ENCODE assay signal across 8 mouse cellular contexts in the genomic region with DNA sequence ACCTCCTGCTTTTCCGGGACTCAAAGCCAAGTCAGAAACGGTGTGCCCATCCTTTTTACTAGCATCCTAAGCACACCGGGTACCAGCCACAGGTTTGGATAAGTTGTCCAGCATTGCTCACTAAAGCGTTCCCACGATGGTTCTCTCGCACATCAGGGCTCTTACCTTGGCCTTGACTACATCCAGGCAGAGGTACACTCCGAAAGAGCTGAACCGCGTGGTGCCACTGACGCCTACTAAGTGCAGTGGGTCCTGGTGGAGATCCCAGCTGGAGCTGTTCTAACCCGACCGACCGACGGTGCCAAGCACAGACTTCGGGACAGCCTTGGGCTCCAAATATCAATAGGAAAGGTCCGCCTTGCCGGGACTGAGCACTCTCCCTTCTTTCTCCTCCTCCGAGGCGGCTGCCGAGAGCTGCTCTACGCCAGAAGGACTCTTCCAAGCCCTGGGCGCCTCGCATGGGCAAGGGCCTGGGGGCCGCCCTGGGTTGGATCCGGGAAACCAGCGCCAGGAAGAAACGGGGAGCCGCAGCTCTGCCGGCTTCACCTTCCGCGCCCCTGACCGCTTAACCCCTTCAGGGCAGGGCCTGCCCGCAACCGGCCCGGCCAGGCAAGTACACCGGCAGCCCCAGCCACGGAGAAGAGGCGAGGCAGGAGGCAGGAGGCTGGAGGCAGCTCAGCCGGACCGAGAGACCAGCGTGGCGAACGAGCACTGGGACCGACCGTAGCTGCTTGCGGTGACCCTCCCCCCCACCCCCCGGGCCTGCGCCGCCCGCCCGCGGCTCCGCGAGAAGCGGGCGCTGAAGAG. TPM values are rescaled to one million over a fixed set of nuclear protein-coding genes. Genes with fewer than 3 reads are reported as not detected.
DNase-seq lines count a peak whose midpoint lies in the region; ATAC-seq and TF ChIP-seq lines count a peak whose summit lies in the region.

No protein-coding gene starts in this region.

- under 1% methylated on average over 56 of the region's 56 CpGs for WGBS in embryonic facial prominence, embryonic 15.5 days
- under 1% methylated on average over 55 of the region's 56 CpGs for WGBS in heart, embryonic 15.5 days
- WGBS in lung, embryonic 15.5 days = 1% methylated on average over 47 of the region's 56 CpGs

- H3K79me2 ChIP-seq in C2C12 (ENCODE audit: control insufficient read depth, insufficient read depth) = peaks cover 55% of the 10 kb centered on the region

- peak overlapping the region; percentile 94 for H3K27ac ChIP-seq in embryonic facial prominence, embryonic 15.5 days (replicated peaks)
- H3K27ac ChIP-seq in heart, embryonic 15.5 days = peak overlapping the region; percentile 93
- peak overlapping the region; percentile 89 for H3K27ac ChIP-seq in lung, embryonic 15.5 days

- H3K4me3 ChIP-seq in C2C12 (ENCODE audit: insufficient read depth, poor library complexity, severe bottlenecking) = peak overlapping the region; percentile 69
- peak overlapping the region; percentile 89 for H3K4me3 ChIP-seq in embryonic facial prominence, embryonic 15.5 days (replicated peaks)
- peak overlapping the region; percentile 82 for H3K4me3 ChIP-seq in heart, embryonic 15.5 days
- H3K4me3 ChIP-seq in lung, embryonic 15.5 days = peak overlapping the region; percentile 89

- peak overlapping the region; percentile 97 for H3ac ChIP-seq in C2C12 (ENCODE audit: control insufficient read depth, insufficient read length, low read depth)

- H3K27me3 ChIP-seq in C2C12 (ENCODE audit: control insufficient read depth, insufficient read depth, insufficient read length) = no peaks in the 10 kb centered on the region
- H3K27me3 ChIP-seq in embryonic facial prominence, embryonic 15.5 days = no peaks in the 10 kb centered on the region
- no peaks in the 10 kb centered on the region for H3K27me3 ChIP-seq in heart, embryonic 15.5 days
- H3K27me3 ChIP-seq in lung, embryonic 15.5 days = no peaks in the 10 kb centered on the region; the same call in 1 of the 2 replicates

- peaks cover 18% of the 10 kb centered on the region for H3K4me1 ChIP-seq in embryonic facial prominence, embryonic 15.5 days
- peaks cover 26% of the 10 kb centered on the region for H3K4me1 ChIP-seq in heart, embryonic 15.5 days (replicated peaks)
- H3K4me1 ChIP-seq in lung, embryonic 15.5 days = peaks cover 25% of the 10 kb centered on the region

- H3K79me3 ChIP-seq in C2C12 (ENCODE audit: low read depth) = peaks cover 45% of the 10 kb centered on the region

- peaks cover 2% of the 10 kb centered on the region for H3K36me3 ChIP-seq in C2C12 (ENCODE audit: control insufficient read depth, insufficient read depth)
- H3K36me3 ChIP-seq in embryonic facial prominence, embryonic 15.5 days = no peaks in the 10 kb centered on the region
- H3K36me3 ChIP-seq in heart, embryonic 15.5 days = no peaks in the 10 kb centered on the region
- no peaks in the 10 kb centered on the region for H3K36me3 ChIP-seq in lung, embryonic 15.5 days

- H3K9ac ChIP-seq in embryonic facial prominence, embryonic 15.5 days = peak overlapping the region; percentile 84
- peak overlapping the region; percentile 82 for H3K9ac ChIP-seq in heart, embryonic 15.5 days
- peak overlapping the region; percentile 82 for H3K9ac ChIP-seq in lung, embryonic 15.5 days

- DNase-seq in adrenal gland, postnatal 25 days = peak; percentile 50
- DNase-seq in kidney, postnatal 10 days = peak; percentile 70
- peak; percentile 27 for DNase-seq in ovary, postnatal 10 days (ENCODE audit: low spot score)
- DNase-seq in urinary bladder, postnatal 25 days (ENCODE audit: low spot score) = peak; percentile 31

- H3K9me3 ChIP-seq in embryonic facial prominence, embryonic 15.5 days (replicated peaks) = no peaks in the 10 kb centered on the region
- H3K9me3 ChIP-seq in heart, embryonic 15.5 days (replicated peaks) = no peaks in the 10 kb centered on the region
- H3K9me3 ChIP-seq in lung, embryonic 15.5 days = no peaks in the 10 kb centered on the region

- peak overlapping the region; percentile 85 for H3K4me2 ChIP-seq in embryonic facial prominence, embryonic 15.5 days (replicated peaks)
- H3K4me2 ChIP-seq in heart, embryonic 15.5 days = peak overlapping the region; percentile 84
- peak overlapping the region; percentile 87 for H3K4me2 ChIP-seq in lung, embryonic 15.5 days

- no peak for TF ChIP-seq CTCF in C2C12 (IDR thresholded peaks at IDR 0.05; ENCODE audit: control insufficient read depth, insufficient read depth, insufficient read length)

- peak; percentile 30 for ATAC-seq in embryonic facial prominence, embryonic 15.5 days (ENCODE audit: insufficient number of reproducible peaks, low FRiP score, low TSS enrichment, low read depth)
- peak; percentile 12; the same call in 1 of the 2 replicates for ATAC-seq in heart, embryonic 15.5 days (replicated peaks; ENCODE audit: insufficient number of reproducible peaks, insufficient read depth, low FRiP score, low read depth)
- ATAC-seq in lung, embryonic 15.5 days (ENCODE audit: borderline replicate concordance, extremely low read depth, low FRiP score, low TSS enrichment) = peak; percentile 20; the same call in 1 of the 2 replicates

TF ChIP-seq in C2C12, 6 proteins besides CTCF, POLR2A, EP300 and RAD21:
- no peak for TF ChIP-seq MAX (IDR thresholded peaks at IDR 0.05)
- no peak for TF ChIP-seq MYOD1 (IDR thresholded peaks at IDR 0.05; ENCODE audit: control insufficient read depth, insufficient read length, low read depth)
- TF ChIP-seq CEBPB (IDR thresholded peaks at IDR 0.05; ENCODE audit: low read depth) = no peak
- no peak for TF ChIP-seq FOSL1 (IDR thresholded peaks at IDR 0.05; ENCODE audit: insufficient read depth, low read length, poor library complexity, severe bottlenecking)
- TF ChIP-seq MYOG (IDR thresholded peaks at IDR 0.05; ENCODE audit: control insufficient read depth, extremely low read depth, insufficient read length) = no peak
- TF ChIP-seq USF1 (IDR thresholded peaks at IDR 0.05; ENCODE audit: low read depth) = no peak

RNA-seq across cellular contexts. Expression of gene Large1, which starts 0.8 kb away (rescaled TPM):
- polyA plus RNA-seq in C2C12 (2012; fragmentation: generic; extraction: Trizol) = 9.5 TPM
- total RNA-seq in adrenal gland, postnatal 25 days (2021) = 25.3 and 30.3 TPM in 2 replicates
- 7.1 and 8.4 TPM in 2 replicates for polyA plus RNA-seq in embryonic facial prominence, embryonic 15.5 days (2015; fragmentation: Nextera tagmentation; extraction: Ambion mirVana)
- 6.4 and 6.6 TPM in 2 replicates for polyA plus RNA-seq in heart, embryonic 15.5 days (2015; fragmentation: Nextera tagmentation; extraction: Ambion mirVana)
- 5.1 and 5.8 TPM in 2 replicates for polyA plus RNA-seq in lung, embryonic 15.5 days (2015; fragmentation: Nextera tagmentation; extraction: Ambion mirVana)

Comparison
In these comparisons a context has a peak if more than half of its experiments do, and no peak if none do; other contexts are left out.
1. Peak in every context shown above with its lines: DNase-seq, ATAC-seq, H3K4me3 ChIP-seq and H3K27ac ChIP-seq.